Mouse (Mus musculus): ENCODE results near the gene Chst13. TPM values are rescaled to one million over a fixed set of nuclear protein-coding genes. Genes with fewer than 3 reads are reported as not detected.

Gene Chst13
- polyA plus RNA-seq, 1 experiment from 2014 or later: not detected

- H3K4me2 ChIP-seq (replicated peaks; ENCODE audit: low read depth): no peak overlapping the region
- no peak overlapping the region for H3K9ac ChIP-seq (ENCODE audit: low read depth, low read length)
- no peak overlapping the region for H3K4me3 ChIP-seq (ENCODE audit: low read depth, low read length)
- no peak for ATAC-seq
- no peaks in the 10 kb centered on the region for H3K9me3 ChIP-seq (ENCODE audit: control insufficient read depth)
- no peak overlapping the region for H3K27ac ChIP-seq (ENCODE audit: low read depth, low read length)
- no peaks in the 10 kb centered on the region for H3K27me3 ChIP-seq (replicated peaks; ENCODE audit: control insufficient read depth, insufficient read depth, low read length)
- TF ChIP-seq CTCF (IDR thresholded peaks at IDR 0.05; ENCODE audit: low read depth): no peak
- 55% methylated on average over 3 of the region's 3 CpGs for WGBS
- H3K36me3 ChIP-seq (ENCODE audit: control insufficient read depth, insufficient read depth): no peaks in the 10 kb centered on the region
- no peaks in the 10 kb centered on the region for H3K4me1 ChIP-seq (replicated peaks; ENCODE audit: control insufficient read depth, insufficient read depth, low read length)
These were observed 522 bp downstream of the Chst13 start for GRCm38 (mm10) chr6:90324463-90324862.

GRCm38 (mm10) chr6:90324026-90324425 lies 959 bp downstream of the Chst13 start:
- no peaks in the 10 kb centered on the region for H3K9me3 ChIP-seq (ENCODE audit: control insufficient read depth)
- H3K4me1 ChIP-seq (replicated peaks; ENCODE audit: control insufficient read depth, insufficient read depth, low read length): no peaks in the 10 kb centered on the region
- no peak for TF ChIP-seq CTCF (IDR thresholded peaks at IDR 0.05; ENCODE audit: low read depth)
- H3K4me2 ChIP-seq (replicated peaks; ENCODE audit: low read depth): no peak overlapping the region
- 69% methylated on average over 3 of the region's 3 CpGs for WGBS
- H3K36me3 ChIP-seq (ENCODE audit: control insufficient read depth, insufficient read depth): no peaks in the 10 kb centered on the region
- no peak overlapping the region for H3K9ac ChIP-seq (ENCODE audit: low read depth, low read length)
- H3K27me3 ChIP-seq (replicated peaks; ENCODE audit: control insufficient read depth, insufficient read depth, low read length): no peaks in the 10 kb centered on the region
- H3K4me3 ChIP-seq (ENCODE audit: low read depth, low read length): no peak overlapping the region
- no peak overlapping the region for H3K27ac ChIP-seq (ENCODE audit: low read depth, low read length)
- no peak for ATAC-seq

- Histone ChIP-seq H3K9ac (ENCODE audit: low read depth, low read length) (no peak overlapping the region), H3K9me3 (ENCODE audit: control insufficient read depth) (no peaks in the 10 kb centered on the region), H3K4me3 (ENCODE audit: low read depth, low read length) (no peak overlapping the region), H3K4me2 (replicated peaks; ENCODE audit: low read depth) (no peak overlapping the region), H3K27me3 (replicated peaks; ENCODE audit: control insufficient read depth, insufficient read depth, low read length) (no peaks in the 10 kb centered on the region), H3K4me1 (replicated peaks; ENCODE audit: control insufficient read depth, insufficient read depth, low read length) (no peaks in the 10 kb centered on the region), H3K27ac (ENCODE audit: low read depth, low read length) (no peak overlapping the region), H3K36me3 (ENCODE audit: control insufficient read depth, insufficient read depth) (no peaks in the 10 kb centered on the region)
- WGBS: 42% methylated on average over 4 of the region's 4 CpGs
- ATAC-seq: no peak
- no peak for TF ChIP-seq CTCF (IDR thresholded peaks at IDR 0.05; ENCODE audit: low read depth)
These were observed 3.2 kb downstream of the Chst13 start for GRCm38 (mm10) chr6:90321811-90322210.

GRCm38 (mm10) chr6:90320429-90320828 lies 4.6 kb downstream of the Chst13 start:
- Histone ChIP-seq H3K4me1 (replicated peaks; ENCODE audit: control insufficient read depth, insufficient read depth, low read length) (no peaks in the 10 kb centered on the region), H3K4me2 (replicated peaks; ENCODE audit: low read depth) (no peak overlapping the region), H3K9ac (ENCODE audit: low read depth, low read length) (no peak overlapping the region), H3K27me3 (replicated peaks; ENCODE audit: control insufficient read depth, insufficient read depth, low read length) (no peaks in the 10 kb centered on the region), H3K27ac (ENCODE audit: low read depth, low read length) (no peak overlapping the region), H3K4me3 (ENCODE audit: low read depth, low read length) (no peak overlapping the region), H3K9me3 (ENCODE audit: control insufficient read depth) (no peaks in the 10 kb centered on the region), H3K36me3 (ENCODE audit: control insufficient read depth, insufficient read depth) (no peaks in the 10 kb centered on the region)
- TF ChIP-seq CTCF (IDR thresholded peaks at IDR 0.05; ENCODE audit: low read depth): no peak
- ATAC-seq: no peak
- WGBS: 72% methylated on average over 5 of the region's 5 CpGs

- 64% methylated on average over 7 of the region's 7 CpGs for WGBS
- H3K36me3 ChIP-seq (ENCODE audit: control insufficient read depth, insufficient read depth): no peaks in the 10 kb centered on the region
- H3K27ac ChIP-seq (ENCODE audit: low read depth, low read length): no peak overlapping the region
- no peak for TF ChIP-seq CTCF (IDR thresholded peaks at IDR 0.05; ENCODE audit: low read depth)
- no peaks in the 10 kb centered on the region for H3K4me1 ChIP-seq (replicated peaks; ENCODE audit: control insufficient read depth, insufficient read depth, low read length)
- H3K4me3 ChIP-seq (ENCODE audit: low read depth, low read length): no peak overlapping the region
- no peak overlapping the region for H3K9ac ChIP-seq (ENCODE audit: low read depth, low read length)
- ATAC-seq: no peak
- H3K9me3 ChIP-seq (ENCODE audit: control insufficient read depth): no peaks in the 10 kb centered on the region
- no peak overlapping the region for H3K4me2 ChIP-seq (replicated peaks; ENCODE audit: low read depth)
- H3K27me3 ChIP-seq (replicated peaks; ENCODE audit: control insufficient read depth, insufficient read depth, low read length): no peaks in the 10 kb centered on the region
These were observed 5.4 kb downstream of the Chst13 start for GRCm38 (mm10) chr6:90319475-90320191.

GRCm38 (mm10) chr6:90319019-90319418 lies 6.0 kb downstream of the Chst13 start:
- no peak overlapping the region for H3K4me3 ChIP-seq (ENCODE audit: low read depth, low read length)
- H3K4me2 ChIP-seq (replicated peaks; ENCODE audit: low read depth): no peak overlapping the region
- WGBS: 93% methylated on average over 2 of the region's 2 CpGs
- H3K36me3 ChIP-seq (ENCODE audit: control insufficient read depth, insufficient read depth): no peaks in the 10 kb centered on the region
- H3K9me3 ChIP-seq (ENCODE audit: control insufficient read depth): no peaks in the 10 kb centered on the region
- ATAC-seq: no peak
- H3K4me1 ChIP-seq (replicated peaks; ENCODE audit: control insufficient read depth, insufficient read depth, low read length): no peaks in the 10 kb centered on the region
- H3K27ac ChIP-seq (ENCODE audit: low read depth, low read length): no peak overlapping the region
- TF ChIP-seq CTCF (IDR thresholded peaks at IDR 0.05; ENCODE audit: low read depth): no peak
- no peak overlapping the region for H3K9ac ChIP-seq (ENCODE audit: low read depth, low read length)
- no peaks in the 10 kb centered on the region for H3K27me3 ChIP-seq (replicated peaks; ENCODE audit: control insufficient read depth, insufficient read depth, low read length)

Measured in intestine, postnatal 0 days (tissue).